Mouse (Mus musculus) ES-E14 (cell line): ENCODE data around the gene Esrrg. TPM values are rescaled to one million over a fixed set of nuclear protein-coding genes. Genes with fewer than 3 reads are reported as not detected.

Experiments
- DNase-seq: peaks from one replicate; pipeline ENCODE4 v3.0.0-alpha.2; 2013; ENCODE audit warnings: low read depth, low spot score
- H3K27ac ChIP-seq: 2 replicates; pipeline ENCODE4 v1.5.1; 2012; ENCODE audit warnings: low read depth, mild to moderate bottlenecking, low read length, moderate library complexity, mixed read lengths; ENCODE audit not compliant: poor library complexity, insufficient read depth, severe bottlenecking
- H3K36me3 ChIP-seq: 2 replicates; pipeline ENCODE4 v1.6.1; 2012; ENCODE audit warnings: mild to moderate bottlenecking, low read length, moderate library complexity, mixed read lengths; ENCODE audit not compliant: control insufficient read depth, poor library complexity, insufficient read depth, severe bottlenecking
- H3K4me1 ChIP-seq, 2 experiments: fragments of 150-350 bp in 1 of 2; sonication (generic) in 1 of 2; 2 replicates each; pipeline ENCODE4 v1.6.1; 2012; ENCODE audit warnings: low read length in 2 of 2, mild to moderate bottlenecking in 1 of 2, mixed read lengths in 1 of 2; ENCODE audit not compliant: control insufficient read depth in 2 of 2, insufficient read depth in 2 of 2, poor library complexity in 1 of 2
- H3K4me3 ChIP-seq, 2 experiments: fragments of 150-350 bp in 1 of 2; sonication (generic) in 1 of 2; 2 replicates each; pipeline ENCODE4 v1.5.1; 2012; ENCODE audit warnings: low read length in 2 of 2, low read depth in 1 of 2, mild to moderate bottlenecking in 1 of 2, mixed read lengths in 1 of 2; ENCODE audit not compliant: insufficient read depth in 1 of 2, poor library complexity in 1 of 2, severe bottlenecking in 1 of 2
- H3K9ac ChIP-seq: 2 replicates; pipeline ENCODE4 v1.6.1; 2012; ENCODE audit warnings: low read depth, mild to moderate bottlenecking, low read length, mixed read lengths; ENCODE audit not compliant: poor library complexity, insufficient read depth, severe bottlenecking
- H3K9me3 ChIP-seq: fragments of 150-350 bp; sonication (generic); 2 replicates; pipeline ENCODE4 v1.6.1; 2012; ENCODE audit warnings: low read depth, mild to moderate bottlenecking, low read length; ENCODE audit not compliant: control insufficient read depth, insufficient read depth
- CHD2 ChIP-seq: IDR thresholded peaks from 2 replicates; pipeline ENCODE4 v1.6.1; 2014; ENCODE audit warnings: mild to moderate bottlenecking, low read depth, low read length, inconsistent platforms
- HCFC1 ChIP-seq: IDR thresholded peaks from 2 replicates; pipeline ENCODE4 v1.6.1; 2012; ENCODE audit warnings: low read length, inconsistent platforms, borderline replicate concordance; ENCODE audit not compliant: insufficient read depth
- MAFK ChIP-seq: IDR thresholded peaks from 2 replicates; pipeline ENCODE4 v1.6.1; 2014; ENCODE audit warnings: mild to moderate bottlenecking, low read depth, low read length, inconsistent platforms; ENCODE audit not compliant: insufficient read depth
- ZC3H11A ChIP-seq: IDR thresholded peaks from 2 replicates; pipeline ENCODE4 v1.6.1; 2012; ENCODE audit warnings: low read depth, mild to moderate bottlenecking, inconsistent platforms, low read length, borderline replicate concordance
- ZNF384 ChIP-seq: IDR thresholded peaks from 2 replicates; pipeline ENCODE4 v1.6.1; 2012; ENCODE audit warnings: low read depth, low read length, inconsistent platforms
- in situ Hi-C, 2 experiments: fragments of 600-800 bp; cut with MboI; formaldehyde crosslinking; loops; one replicate each; pipeline ENCODE4 v1.15.1; 2025; ENCODE audit warnings: low sequenced_read_pairs in 2 of 2, inconsistent platforms in 1 of 2; ENCODE audit not compliant: unreplicated experiment in 2 of 2
- total RNA-seq: library from RNA; depleted of rRNA; stranded (reverse); fragments of 300-350 nt; gene quantifications from 2 replicates; pipeline ENCODE4 v1.2.3, GENCODE M21; 2012

Gene Esrrg
- total RNA-seq, 1 experiment: 0.09 TPM

- H3K36me3 ChIP-seq: no peaks in the 10 kb centered on the region
- H3K4me1 ChIP-seq: no peaks in the 10 kb centered on the region
- no peak for DNase-seq
- H3K9me3 ChIP-seq: no peaks in the 10 kb centered on the region
- in situ Hi-C loops: no loop called here
- no peak overlapping the region for H3K4me3 ChIP-seq
- no peak overlapping the region for H3K9ac ChIP-seq
- no peak for TF ChIP-seq CHD2
- TF ChIP-seq HCFC1: no peak
- no peak for TF ChIP-seq MAFK
- no peak for TF ChIP-seq ZC3H11A
- TF ChIP-seq ZNF384: no peak
- no peak overlapping the region for H3K27ac ChIP-seq
These were observed 309.7 kb downstream of the Esrrg start for GRCm38 (mm10) chr1:187918303-187918702.

- no peaks in the 10 kb centered on the region for H3K36me3 ChIP-seq
- H3K27ac ChIP-seq: no peak overlapping the region
- no peak for DNase-seq
- no peaks in the 10 kb centered on the region for H3K4me1 ChIP-seq
- TF ChIP-seq MAFK (no peak), CHD2 (no peak), HCFC1 (no peak), ZC3H11A (no peak), ZNF384 (no peak)
- H3K9me3 ChIP-seq: no peaks in the 10 kb centered on the region
- in situ Hi-C loops: no loop called here
- no peak overlapping the region for H3K9ac ChIP-seq
- H3K4me3 ChIP-seq: no peak overlapping the region
These were observed 310.3 kb downstream of the Esrrg start for GRCm38 (mm10) chr1:187918939-187919338.

GRCm38 (mm10) chr1:187920156-187920777 lies 311.7 kb downstream of the Esrrg start:
- Histone ChIP-seq H3K36me3 (no peaks in the 10 kb centered on the region), H3K9ac (no peak overlapping the region), H3K9me3 (no peaks in the 10 kb centered on the region), H3K27ac (no peak overlapping the region), H3K4me3 (no peak overlapping the region), H3K4me1 (no peaks in the 10 kb centered on the region)
- DNase-seq: no peak
- TF ChIP-seq ZC3H11A: no peak
- TF ChIP-seq ZNF384: no peak
- TF ChIP-seq CHD2: no peak
- no peak for TF ChIP-seq HCFC1
- in situ Hi-C loops: no loop called here

DNA sequence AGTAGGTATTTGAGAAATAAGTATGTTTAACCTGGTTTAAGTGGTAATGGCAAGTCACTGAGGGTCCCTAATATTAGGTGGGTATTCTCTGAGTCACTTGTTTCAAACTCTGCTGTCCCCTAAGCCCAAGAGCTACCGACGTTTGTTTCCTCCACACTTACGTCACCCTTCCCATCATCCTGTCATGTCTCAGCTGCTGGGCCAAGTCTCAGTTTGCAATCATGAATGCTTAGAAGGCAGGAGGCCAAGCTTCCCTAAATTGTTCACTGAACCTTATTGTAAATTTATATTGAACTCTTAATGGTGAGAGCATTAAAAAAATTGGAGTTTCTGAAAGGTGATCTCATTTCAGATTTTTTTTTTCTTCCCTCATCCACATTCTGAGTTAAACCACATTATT lies 322.6 kb downstream of the Esrrg start:
- in situ Hi-C loops: no loop called here
- TF ChIP-seq ZNF384 (no peak), HCFC1 (no peak), MAFK (no peak), ZC3H11A (no peak), CHD2 (no peak)
- no peaks in the 10 kb centered on the region for H3K4me1 ChIP-seq
- no peak for DNase-seq
- H3K9me3 ChIP-seq: no peaks in the 10 kb centered on the region
- no peak overlapping the region for H3K9ac ChIP-seq
- no peak overlapping the region for H3K4me3 ChIP-seq
- H3K36me3 ChIP-seq: no peaks in the 10 kb centered on the region
- H3K27ac ChIP-seq: no peak overlapping the region

DNA sequence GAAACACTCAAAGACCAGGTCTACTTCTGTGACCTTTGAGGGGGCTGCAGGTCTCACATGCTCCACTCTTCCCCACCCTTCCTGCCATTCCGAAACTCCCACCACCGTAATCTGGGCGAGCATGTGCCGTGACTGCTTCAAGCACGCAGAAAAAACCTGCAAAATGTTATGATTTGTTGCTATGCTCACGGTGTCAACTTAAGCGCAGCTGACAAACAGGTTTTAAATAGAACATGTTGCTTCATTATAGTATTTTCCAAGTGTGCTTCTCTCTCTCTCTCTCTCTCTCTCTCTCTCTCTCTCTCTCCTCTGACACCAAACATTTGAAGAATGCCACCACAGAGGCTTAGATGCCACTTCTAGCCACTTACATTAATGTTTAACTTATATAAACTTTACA lies 330.1 kb downstream of the Esrrg start:
- no peak for DNase-seq
- Histone ChIP-seq H3K9me3 (no peaks in the 10 kb centered on the region), H3K4me3 (no peak overlapping the region), H3K9ac (no peak overlapping the region), H3K36me3 (no peaks in the 10 kb centered on the region), H3K4me1 (peaks cover 0 to 2% of the 10 kb centered on the region in 2 experiments; a peak in 1 of 4 replicates), H3K27ac (no peak overlapping the region)
- in situ Hi-C loops: no loop called here
- TF ChIP-seq ZC3H11A (no peak), CHD2 (no peak), HCFC1 (no peak), ZNF384 (no peak), MAFK (no peak)
